Mouse (Mus musculus) intestine, embryonic 15.5 days (tissue): ENCODE results near the gene Hcar2. TPM values are rescaled to one million over a fixed set of nuclear protein-coding genes. Genes with fewer than 3 reads are reported as not detected.

Experiments
- ATAC-seq: fragments of 200-750 bp; cut with Nextera tagmentation; 2 replicates; pipeline ENCODE4 v1.8.0; 2017; ENCODE audit warnings: moderate TSS enrichment, moderate library complexity
- H3K27ac ChIP-seq: fragments of 300-500 bp; sonication (generic); 2 replicates; pipeline ENCODE4 v1.5.1; 2015; ENCODE audit warnings: mild to moderate bottlenecking, inconsistent platforms
- H3K27me3 ChIP-seq: fragments of 300-500 bp; sonication (generic); replicated peaks from 2 replicates; pipeline ENCODE4 v1.6.1; 2015; ENCODE audit warnings: inconsistent platforms
- H3K36me3 ChIP-seq: fragments of 300-500 bp; sonication (generic); 2 replicates; pipeline ENCODE4 v1.6.1; 2015; ENCODE audit warnings: inconsistent platforms
- H3K4me1 ChIP-seq: fragments of 300-500 bp; sonication (generic); replicated peaks from 2 replicates; pipeline ENCODE4 v1.6.1; 2015; ENCODE audit warnings: inconsistent platforms
- H3K4me2 ChIP-seq: fragments of 300-500 bp; sonication (generic); replicated peaks from 2 replicates; pipeline ENCODE4 v1.6.1; 2015; ENCODE audit warnings: mild to moderate bottlenecking, inconsistent platforms
- H3K4me3 ChIP-seq: fragments of 300-500 bp; sonication (generic); replicated peaks from 2 replicates; pipeline ENCODE4 v1.5.1; 2015; ENCODE audit warnings: inconsistent platforms
- H3K9ac ChIP-seq: fragments of 300-500 bp; sonication (generic); 2 replicates; pipeline ENCODE4 v1.6.1; 2015; ENCODE audit warnings: inconsistent platforms
- H3K9me3 ChIP-seq: fragments of 300-500 bp; sonication (generic); 2 replicates; pipeline ENCODE4 v1.6.1; 2016; ENCODE audit warnings: inconsistent platforms
- WGBS: fragments of 180-500 bp; shearing (Covaris S2); methylation state at CpG from one replicate; pipeline ENCODE4 v1.1.7; 2015; 5-methylcytosine and 5-hydroxymethylcytosine counted together
- polyA plus RNA-seq: library from polyadenylated mRNA; unstranded; fragments of >200 nt; fragmentation: Nextera tagmentation; extraction: Ambion mirVana; gene quantifications from 2 replicates; pipeline ENCODE4 v1.2.1, GENCODE M21; 2015

Gene Hcar2
- polyA plus RNA-seq, 1 experiment from 2014 or later = 0.09 TPM

DNA sequence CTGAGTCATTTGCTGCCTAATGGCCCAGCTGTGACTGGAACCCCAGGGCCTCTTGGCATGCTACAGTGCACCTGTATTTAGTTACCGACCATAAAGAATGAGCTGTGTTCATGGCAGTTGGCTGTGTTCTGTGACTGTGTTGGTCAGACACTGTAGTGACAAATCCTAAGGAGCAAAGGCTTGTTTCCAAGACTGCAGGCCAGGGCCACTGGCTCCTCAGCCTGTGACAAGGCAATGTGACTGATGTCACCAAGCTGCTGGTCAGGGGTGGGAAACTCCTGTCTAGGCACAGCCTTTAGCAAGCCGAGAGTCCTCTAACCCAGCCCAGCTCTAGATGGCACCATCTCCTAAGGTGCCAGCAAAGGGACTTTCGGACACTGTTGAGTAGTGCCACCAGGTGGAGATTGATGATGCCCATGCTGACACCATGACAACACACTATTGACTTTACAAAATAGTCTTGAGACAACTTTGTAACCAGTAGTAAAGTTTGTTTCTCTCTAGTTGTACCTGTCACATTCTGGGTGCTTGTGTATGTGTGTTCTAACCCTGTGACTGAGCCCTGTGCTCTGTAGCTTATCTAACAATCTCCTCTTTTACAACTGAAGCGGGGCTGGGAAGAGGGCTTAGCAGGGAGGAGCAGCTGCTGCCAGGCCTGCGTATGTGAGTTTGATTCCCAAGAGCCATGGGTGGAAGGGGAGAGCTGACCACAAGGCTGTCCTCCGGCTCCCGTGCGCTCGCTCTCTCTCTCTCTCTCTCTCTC is 44.6 kb downstream of the Hcar2 start:
- H3K9ac ChIP-seq = no peak overlapping the region
- H3K36me3 ChIP-seq = peaks cover 12% of the 10 kb centered on the region
- H3K4me3 ChIP-seq = no peak overlapping the region
- WGBS = 62% methylated on average over 9 of the region's 9 CpGs
- no peaks in the 10 kb centered on the region for H3K27me3 ChIP-seq
- no peaks in the 10 kb centered on the region for H3K9me3 ChIP-seq
- H3K4me2 ChIP-seq = no peak overlapping the region
- ATAC-seq = peak; percentile 45; the same call in 1 of the 2 replicates
- H3K27ac ChIP-seq = no peak overlapping the region
- H3K4me1 ChIP-seq = no peaks in the 10 kb centered on the region

DNA sequence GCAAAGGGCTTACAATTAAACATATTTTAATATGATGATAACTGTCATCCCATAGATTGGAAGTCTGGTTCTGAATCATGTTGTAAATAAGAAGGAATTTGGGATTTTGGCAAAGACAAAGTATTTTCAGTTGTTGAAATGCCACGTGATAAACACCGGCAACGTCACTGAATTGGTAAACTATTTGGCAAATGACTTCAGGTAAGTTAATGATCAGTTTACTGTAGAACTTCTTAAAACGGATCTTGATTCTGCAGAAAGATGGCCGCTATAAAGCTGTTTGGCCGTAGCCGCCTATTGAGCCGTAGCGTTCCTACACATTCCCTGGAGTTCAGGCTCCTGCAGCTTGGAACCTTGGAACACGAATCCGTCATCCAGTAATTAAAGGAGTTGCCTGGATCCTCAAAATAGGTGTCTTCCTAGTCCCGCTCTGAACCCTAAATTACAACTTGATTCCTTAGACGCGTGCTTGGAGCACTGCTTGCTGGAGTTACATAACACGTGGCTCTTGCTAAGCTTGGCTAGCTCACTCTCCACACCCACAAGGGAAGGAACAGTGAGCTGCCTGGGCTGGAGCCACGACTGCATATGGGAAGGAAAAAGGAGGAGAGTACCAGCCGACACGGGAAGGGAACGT is 46.2 kb downstream of the Hcar2 start:
- Histone ChIP-seq H3K36me3 (peaks cover 18% of the 10 kb centered on the region), H3K27ac (no peak overlapping the region), H3K9me3 (no peaks in the 10 kb centered on the region), H3K4me3 (no peak overlapping the region), H3K27me3 (no peaks in the 10 kb centered on the region), H3K4me1 (no peaks in the 10 kb centered on the region), H3K9ac (no peak overlapping the region), H3K4me2 (no peak overlapping the region)
- WGBS = 92% methylated on average over 19 of the region's 19 CpGs
- ATAC-seq = no peak

DNA sequence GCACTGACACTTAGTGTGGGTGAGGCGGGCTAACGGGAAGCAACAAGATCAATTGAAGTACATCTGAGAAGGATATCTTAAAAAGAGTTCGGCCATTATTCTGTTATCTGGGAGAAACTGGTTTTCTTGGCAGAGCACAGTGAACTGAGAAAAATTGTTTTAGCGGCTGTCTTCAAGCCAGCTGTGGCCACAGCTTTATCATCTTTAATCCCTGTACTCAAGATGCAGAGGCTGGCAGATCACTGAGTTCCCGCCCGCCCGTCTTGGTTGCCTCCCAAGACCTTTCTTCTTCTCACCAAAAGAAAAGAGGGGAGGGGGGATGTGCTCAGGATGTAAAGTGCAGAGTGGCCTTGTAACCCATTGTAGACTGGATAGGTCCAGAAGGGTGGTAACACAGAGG is 48.4 kb downstream of the Hcar2 start:
- Histone ChIP-seq H3K4me3 (no peak overlapping the region), H3K27ac (no peak overlapping the region), H3K4me2 (no peak overlapping the region), H3K9me3 (no peaks in the 10 kb centered on the region), H3K4me1 (no peaks in the 10 kb centered on the region), H3K9ac (no peak overlapping the region), H3K27me3 (no peaks in the 10 kb centered on the region), H3K36me3 (peaks cover 18% of the 10 kb centered on the region)
- ATAC-seq = no peak
- 89% methylated on average over 7 of the region's 7 CpGs for whole genome bisulfite sequencing

Other genes starting within 250 kb of the Hcar2 start
- gene Clip1, start 180.9 kb downstream of the Hcar2 start, polyA plus RNA-seq = 29.9 TPM in 2 replicates
- gene Zcchc8, start 144.4 kb downstream of the Hcar2 start, polyA plus RNA-seq = 63.1 and 68.9 TPM in 2 replicates
- 90.5 and 100 TPM in 2 replicates for gene Rsrc2, start 116.1 kb downstream of the Hcar2 start, polyA plus RNA-seq
- gene Kntc1, start 115.8 kb downstream of the Hcar2 start, polyA plus RNA-seq = 19.7 and 21.7 TPM in 2 replicates
- gene Hcar1, start 14.5 kb upstream of the Hcar2 start, polyA plus RNA-seq = 2.3 and 2.8 TPM in 2 replicates
- 117 and 146 TPM in 2 replicates for gene Denr, start 41.7 kb upstream of the Hcar2 start, polyA plus RNA-seq
- gene Gm43518, start 61.9 kb upstream of the Hcar2 start, polyA plus RNA-seq = 1.5 and 2.2 TPM in 2 replicates
- gene Ccdc62, start 65.2 kb upstream of the Hcar2 start, polyA plus RNA-seq = 4.7 and 5.1 TPM in 2 replicates
- gene Hip1r, start 108.1 kb upstream of the Hcar2 start, polyA plus RNA-seq = 26.0 and 29.3 TPM in 2 replicates
- gene Vps37b, start 166.8 kb upstream of the Hcar2 start, polyA plus RNA-seq = 28.2 and 28.8 TPM in 2 replicates
- 2.3 and 2.5 TPM in 2 replicates for gene Abcb9, start 230.3 kb upstream of the Hcar2 start, polyA plus RNA-seq
- gene Ogfod2, start 246.8 kb upstream of the Hcar2 start, polyA plus RNA-seq = 26.3 and 29.2 TPM in 2 replicates